Mouse (Mus musculus) liver, embryonic 14.5 days (tissue): ENCODE measurements around the gene Pde6h.

ENCODE experiments used
- CTCF ChIP-seq: IDR thresholded peaks from 2 replicates; pipeline ENCODE4 v1.5.1; 2016; ENCODE audit warnings: antibody characterized with exemption, low read depth, control low read depth
- EP300 ChIP-seq: IDR thresholded peaks from 2 replicates; pipeline ENCODE4 v1.6.1; 2016; ENCODE audit warnings: antibody characterized with exemption, low read depth

DNA sequence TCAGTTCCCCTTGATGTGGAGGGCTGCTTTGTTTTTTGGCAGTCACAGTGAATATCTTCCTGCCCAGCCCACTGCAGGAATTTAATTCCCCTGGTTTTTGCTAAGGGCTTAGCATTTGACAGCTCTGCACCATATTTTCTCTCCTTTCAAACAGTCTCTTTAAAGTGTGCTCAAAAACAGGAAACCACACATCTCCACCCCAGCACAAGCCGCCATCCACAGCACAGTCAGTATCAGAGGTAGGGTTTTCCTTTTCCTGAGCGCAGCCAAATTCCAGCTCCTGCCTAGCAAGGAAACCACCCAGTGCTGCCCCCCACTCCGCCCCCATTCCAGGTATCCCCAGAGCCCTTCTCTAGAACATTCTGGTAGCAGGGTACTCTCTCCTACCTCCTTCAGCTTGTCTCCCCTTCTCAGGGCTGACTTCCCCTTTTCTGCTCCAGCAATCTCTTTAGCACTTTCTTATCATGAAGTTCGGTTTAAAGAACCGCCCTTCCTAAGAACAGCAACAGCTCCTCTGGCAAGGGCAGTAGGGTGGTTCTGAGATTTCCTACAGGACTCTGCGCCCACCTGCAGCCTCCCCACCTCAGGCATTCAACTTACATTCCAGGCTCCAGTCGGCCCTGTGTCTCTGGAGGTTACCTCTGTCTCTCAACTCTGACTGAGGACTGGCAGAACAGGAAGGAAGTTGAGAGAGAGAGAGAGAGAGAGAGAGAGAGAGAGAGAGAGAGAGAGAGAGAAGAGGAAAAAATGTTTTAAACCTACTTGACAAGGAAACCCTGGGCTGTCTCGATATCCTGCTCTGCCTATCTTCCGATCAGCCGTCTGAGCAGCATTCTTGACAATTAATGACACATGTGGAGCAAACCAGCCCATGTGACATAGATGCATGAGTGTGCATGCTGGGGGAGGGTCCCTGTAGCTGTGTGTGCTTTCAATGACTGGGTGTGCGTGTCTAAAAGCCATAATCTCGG lies 17.7 kb downstream of the Pde6h start, which contains the start of gene Arhgdib:
- TF ChIP-seq CTCF (no peak), EP300 (no peak)
